Mouse (Mus musculus) embryonic facial prominence, embryonic 12.5 days (tissue): ENCODE data around the gene Dtnb. TPM values are rescaled to one million over a fixed set of nuclear protein-coding genes. Genes with fewer than 3 reads are reported as not detected.
"Not testable (repeated sequence)": the region's sequence is repeated elsewhere in the genome, so short reads cannot be mapped to it uniquely, and the experiment has no call there.

Experiments used
- ATAC-seq: fragments of 200-750 bp; cut with Nextera tagmentation; 2 replicates; pipeline ENCODE4 v1.8.0; 2017; ENCODE audit not compliant: insufficient number of reproducible peaks, insufficient read depth, low FRiP score, low TSS enrichment
- H3K27ac ChIP-seq: fragments of 300-500 bp; sonication (generic); 2 replicates; pipeline ENCODE4 v1.5.1; 2016; ENCODE audit warnings: mild to moderate bottlenecking
- H3K27me3 ChIP-seq: fragments of 300-500 bp; sonication (generic); 2 replicates; pipeline ENCODE4 v1.6.1; 2016; ENCODE audit warnings: mild to moderate bottlenecking, moderate library complexity
- H3K36me3 ChIP-seq: fragments of 300-500 bp; sonication (generic); 2 replicates; pipeline ENCODE4 v1.6.1; 2016; ENCODE audit warnings: mild to moderate bottlenecking
- H3K4me1 ChIP-seq: fragments of 300-500 bp; sonication (generic); 2 replicates; pipeline ENCODE4 v1.6.1; 2016
- H3K4me2 ChIP-seq: fragments of 300-500 bp; sonication (generic); replicated peaks from 2 replicates; pipeline ENCODE4 v1.6.1; 2016; ENCODE audit warnings: mild to moderate bottlenecking, moderate library complexity
- H3K4me3 ChIP-seq: fragments of 300-500 bp; sonication (generic); 2 replicates; pipeline ENCODE4 v1.5.1; 2016; ENCODE audit warnings: mild to moderate bottlenecking
- H3K9ac ChIP-seq: fragments of 300-500 bp; sonication (generic); 2 replicates; pipeline ENCODE4 v1.6.1; 2016; ENCODE audit warnings: mild to moderate bottlenecking, moderate library complexity
- H3K9me3 ChIP-seq: fragments of 300-500 bp; sonication (generic); 2 replicates; pipeline ENCODE4 v1.6.1; 2016; ENCODE audit warnings: mild to moderate bottlenecking, moderate library complexity
- whole genome bisulfite sequencing: fragments of 180-500 bp; shearing (Covaris S2); methylation state at CpG from one replicate; pipeline ENCODE4 v1.1.7; 2016; 5-methylcytosine and 5-hydroxymethylcytosine counted together
- polyA plus RNA-seq: library from polyadenylated mRNA; unstranded; fragments of >200 nt; fragmentation: Nextera tagmentation; extraction: Ambion mirVana; gene quantifications from 2 replicates; pipeline ENCODE4 v1.2.1, GENCODE M21; 2016

The Dtnb gene
- 53.0 and 54.8 TPM in 2 replicates for polyA plus RNA-seq

- Histone ChIP-seq H3K4me2 (peak within 1 kb of the TSS; percentile 72), H3K4me1 (peaks cover 7% of the 10 kb centered on the region), H3K9me3 (no peaks in the 10 kb centered on the region), H3K36me3 (no peaks in the 10 kb centered on the region), H3K9ac (peak within 1 kb of the TSS; percentile 91), H3K4me3 (peak within 1 kb of the TSS; percentile 83), H3K27me3 (no peaks in the 10 kb centered on the region), H3K27ac (peak within 1 kb of the TSS; percentile 90)
- peak; percentile 76 for ATAC-seq
- 2% methylated on average over 84 of the region's 85 CpGs for WGBS
These were observed at the start of gene Dtnb for GRCm38 (mm10) chr12:3571787-3572580. TSS of gene Dtnb (plus strand) at chr12:3572381.

GRCm38 (mm10) chr12:3525536-3525935, 46.6 kb upstream of the Dtnb start:
- Histone ChIP-seq H3K36me3 (no peaks in the 10 kb centered on the region), H3K9ac (no peak overlapping the region), H3K4me3 (no peak overlapping the region), H3K4me1 (no peaks in the 10 kb centered on the region), H3K27me3 (no peaks in the 10 kb centered on the region), H3K27ac (no peak overlapping the region), H3K4me2 (no peak overlapping the region), H3K9me3 (no peaks in the 10 kb centered on the region)
- WGBS: 91% methylated on average over 5 of the region's 5 CpGs
- no peak for ATAC-seq

DNA sequence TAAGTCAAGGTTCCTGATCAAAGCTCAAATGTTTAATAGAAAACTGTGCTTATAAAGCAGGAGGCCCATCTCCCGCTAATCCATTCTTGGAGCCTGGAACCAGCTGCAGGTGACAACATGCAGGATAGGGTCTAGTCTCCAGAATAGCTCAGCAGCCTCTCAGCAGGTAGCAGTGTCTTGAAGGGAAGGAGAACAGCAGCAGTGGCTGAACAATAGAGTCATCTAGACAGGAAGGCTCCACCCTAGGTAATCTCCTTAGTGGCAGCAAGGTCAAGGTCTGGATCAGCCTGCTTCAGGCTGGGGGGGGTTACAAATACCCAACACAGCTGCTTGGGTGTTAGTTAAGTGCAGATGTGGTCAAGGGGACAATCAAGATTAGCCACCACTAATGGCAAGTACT, 36.7 kb upstream of the Dtnb start:
- H3K27ac ChIP-seq, H3K4me3 ChIP-seq, H3K27me3 ChIP-seq, H3K4me2 ChIP-seq, H3K36me3 ChIP-seq, H3K9ac ChIP-seq, H3K4me1 ChIP-seq, ATAC-seq, H3K9me3 ChIP-seq: not testable (repeated sequence)
- WGBS: 93% methylated on average over 1 of the region's 1 CpGs

DNA sequence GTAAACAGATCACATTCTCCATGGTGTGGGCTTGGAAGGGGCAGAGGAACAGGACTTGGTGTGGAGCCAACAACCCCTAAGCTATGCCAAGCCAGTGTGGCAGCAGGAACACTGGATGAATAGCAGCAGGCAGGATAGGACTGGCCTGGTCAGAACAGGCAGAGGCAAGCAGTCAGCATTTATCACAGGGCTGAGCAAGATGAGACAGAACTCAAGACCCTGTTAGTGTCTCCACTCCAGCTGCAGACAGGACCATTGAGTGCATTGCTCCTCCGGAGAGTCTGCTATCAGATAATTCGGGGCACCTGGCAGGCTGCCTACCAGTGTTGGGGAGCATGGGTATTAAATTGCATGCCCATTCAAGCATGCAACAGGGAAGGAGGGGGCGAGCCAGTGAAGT, 34.6 kb upstream of the Dtnb start:
- H3K4me2 ChIP-seq: no peak overlapping the region

GRCm38 (mm10) chr12:3538036-3538435, 34.1 kb upstream of the Dtnb start:
- Histone ChIP-seq H3K36me3 (no peaks in the 10 kb centered on the region), H3K9me3 (no peaks in the 10 kb centered on the region), H3K4me2 (no peak overlapping the region), H3K4me3 (no peak overlapping the region), H3K27me3 (no peaks in the 10 kb centered on the region), H3K27ac (no peak overlapping the region), H3K4me1 (no peaks in the 10 kb centered on the region), H3K9ac (no peak overlapping the region)
- ATAC-seq: no peak
- WGBS: 86% methylated on average over 1 of the region's 1 CpGs

More for the DNA sequence above, 34.6 kb upstream of the Dtnb start:
- Histone ChIP-seq H3K4me1 (no peaks in the 10 kb centered on the region), H3K27ac (no peak overlapping the region), H3K27me3 (no peaks in the 10 kb centered on the region), H3K36me3 (no peaks in the 10 kb centered on the region), H3K9ac (no peak overlapping the region), H3K9me3 (no peaks in the 10 kb centered on the region), H3K4me3 (no peak overlapping the region)
- 64% methylated on average over 3 of the region's 3 CpGs for WGBS
- ATAC-seq: peak; percentile 69

DNA sequence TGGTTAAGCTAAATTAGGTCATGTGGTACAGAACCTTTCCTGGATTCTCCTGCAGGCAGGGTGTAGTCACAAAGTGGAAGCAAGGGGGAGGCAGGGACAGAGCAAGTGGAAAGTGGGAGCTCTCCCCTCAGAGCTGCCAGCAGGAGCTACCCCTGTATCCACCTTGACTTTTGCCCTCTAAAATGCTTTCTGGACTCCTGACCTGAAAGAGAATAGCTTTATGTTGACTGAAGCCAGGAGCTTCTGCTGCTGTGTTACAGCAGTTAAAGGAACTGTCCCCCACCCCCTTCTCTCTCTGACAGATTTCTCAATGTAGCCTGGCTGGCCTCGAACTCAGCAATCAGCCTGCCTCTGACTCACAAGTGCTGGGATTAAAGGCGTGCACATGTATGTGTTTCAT, 32.6 kb upstream of the Dtnb start:
- Histone ChIP-seq H3K27ac (no peak overlapping the region), H3K36me3 (no peaks in the 10 kb centered on the region), H3K4me1 (no peaks in the 10 kb centered on the region), H3K9ac (no peak overlapping the region), H3K9me3 (no peaks in the 10 kb centered on the region), H3K4me3 (no peak overlapping the region), H3K4me2 (no peak overlapping the region), H3K27me3 (no peaks in the 10 kb centered on the region)
- no peak for ATAC-seq
- WGBS: 74% methylated on average over 2 of the region's 2 CpGs

- 92% methylated on average over 7 of the region's 7 CpGs for WGBS
These were observed 31.3 kb upstream of the Dtnb start for GRCm38 (mm10) chr12:3540871-3541270.

DNA sequence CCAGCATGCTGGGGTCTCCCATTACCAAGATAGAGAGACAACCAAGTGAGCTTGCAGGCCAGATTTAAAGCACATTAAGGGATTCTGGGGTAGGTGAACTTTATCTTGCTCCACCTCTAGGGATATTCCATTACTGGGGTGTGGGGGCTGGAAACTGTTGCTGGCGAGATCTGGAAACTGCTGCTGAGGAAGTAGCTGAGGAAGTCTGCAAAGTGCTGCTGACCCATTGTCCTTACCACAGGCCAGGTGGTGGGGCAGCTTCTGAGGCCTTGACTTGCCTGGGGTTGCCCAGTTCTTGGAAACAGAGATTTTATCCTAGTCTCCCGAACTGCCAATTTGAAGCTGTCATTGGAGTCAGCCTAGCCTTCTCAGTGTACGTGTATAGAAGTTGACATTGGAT, 26.7 kb upstream of the Dtnb start:
- Histone ChIP-seq H3K4me3 (no peak overlapping the region), H3K27ac (no peak overlapping the region), H3K4me1 (peaks cover 12% of the 10 kb centered on the region; the same call in 1 of the 2 replicates), H3K9ac (no peak overlapping the region), H3K36me3 (no peaks in the 10 kb centered on the region), H3K4me2 (no peak overlapping the region), H3K27me3 (no peaks in the 10 kb centered on the region), H3K9me3 (no peaks in the 10 kb centered on the region)
- ATAC-seq: no peak
- WGBS: 74% methylated on average over 3 of the region's 3 CpGs

More at GRCm38 (mm10) chr12:3540871-3541270, 31.3 kb upstream of the Dtnb start:
- Histone ChIP-seq H3K27ac (no peak overlapping the region), H3K9ac (no peak overlapping the region), H3K4me1 (no peaks in the 10 kb centered on the region), H3K4me3 (no peak overlapping the region), H3K27me3 (no peaks in the 10 kb centered on the region), H3K4me2 (no peak overlapping the region), H3K36me3 (no peaks in the 10 kb centered on the region), H3K9me3 (no peaks in the 10 kb centered on the region)
- no peak for ATAC-seq

GRCm38 (mm10) chr12:3546121-3546658, 26.0 kb upstream of the Dtnb start:
- Histone ChIP-seq H3K9me3 (no peaks in the 10 kb centered on the region), H3K4me3 (no peak overlapping the region), H3K27ac (no peak overlapping the region), H3K9ac (no peak overlapping the region), H3K27me3 (no peaks in the 10 kb centered on the region), H3K36me3 (no peaks in the 10 kb centered on the region), H3K4me2 (no peak overlapping the region), H3K4me1 (peaks cover 13% of the 10 kb centered on the region; the same call in 1 of the 2 replicates)
- ATAC-seq: no peak
- 25% methylated on average over 4 of the region's 4 CpGs for WGBS

GRCm38 (mm10) chr12:3546781-3547180, 25.4 kb upstream of the Dtnb start:
- 35% methylated on average over 6 of the region's 6 CpGs for WGBS
- Histone ChIP-seq H3K27me3 (no peaks in the 10 kb centered on the region), H3K9ac (no peak overlapping the region), H3K4me2 (no peak overlapping the region), H3K4me3 (no peak overlapping the region), H3K27ac (no peak overlapping the region), H3K9me3 (no peaks in the 10 kb centered on the region), H3K36me3 (no peaks in the 10 kb centered on the region), H3K4me1 (peaks cover 13% of the 10 kb centered on the region; the same call in 1 of the 2 replicates)
- ATAC-seq: no peak

DNA sequence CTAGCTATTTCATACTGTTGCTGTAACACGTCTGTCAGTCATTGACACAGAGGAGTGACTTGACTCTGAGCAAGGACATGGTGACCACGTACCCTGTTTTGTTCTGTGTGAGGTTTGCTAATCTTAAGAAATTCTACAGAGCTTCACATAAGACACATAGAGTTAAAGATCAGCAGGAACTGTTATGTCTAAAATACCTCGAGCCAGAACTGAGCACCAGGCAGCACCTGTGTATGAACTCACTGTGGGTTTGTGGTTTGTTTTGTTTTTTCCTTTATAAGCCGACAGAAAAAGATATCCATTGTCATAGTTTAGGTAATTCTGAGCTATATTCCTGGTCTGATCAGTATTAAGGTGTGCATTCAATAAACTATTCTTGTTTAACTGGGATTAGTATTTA, 24.7 kb upstream of the Dtnb start:
- no peaks in the 10 kb centered on the region for H3K27me3 ChIP-seq
- no peaks in the 10 kb centered on the region for H3K9me3 ChIP-seq
- peaks cover 13% of the 10 kb centered on the region; the same call in 1 of the 2 replicates for H3K4me1 ChIP-seq
- H3K36me3 ChIP-seq: no peaks in the 10 kb centered on the region
- H3K27ac ChIP-seq: no peak overlapping the region
- no peak overlapping the region for H3K4me2 ChIP-seq
- 47% methylated on average over 4 of the region's 4 CpGs for WGBS
- ATAC-seq: no peak
- no peak overlapping the region for H3K9ac ChIP-seq
- H3K4me3 ChIP-seq: no peak overlapping the region

DNA sequence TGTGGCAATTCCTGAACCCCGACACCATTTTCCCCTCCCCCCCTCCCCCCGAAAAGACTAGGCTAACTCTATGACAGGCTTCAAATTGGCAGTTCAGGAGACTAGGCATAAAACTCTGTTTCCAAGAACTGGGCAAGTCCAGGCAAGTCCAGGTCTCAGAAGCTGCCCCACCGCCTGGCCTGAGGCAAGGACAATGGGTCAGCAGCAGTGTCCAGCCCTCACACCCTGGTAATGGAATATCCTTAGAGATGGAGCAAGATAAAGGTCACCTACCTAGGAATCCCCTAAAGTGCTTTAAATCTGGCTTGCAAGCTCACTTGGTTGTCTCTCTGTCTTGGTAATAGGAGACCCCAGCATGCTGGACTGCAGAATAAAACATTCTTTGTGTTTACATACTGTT, 24.3 kb upstream of the Dtnb start:
- H3K27ac ChIP-seq: no peak overlapping the region
- H3K9ac ChIP-seq: no peak overlapping the region
- ATAC-seq: no peak
- 63% methylated on average over 3 of the region's 3 CpGs for WGBS
- H3K9me3 ChIP-seq: no peaks in the 10 kb centered on the region
- no peaks in the 10 kb centered on the region for H3K27me3 ChIP-seq
- H3K4me2 ChIP-seq: no peak overlapping the region
- H3K4me3 ChIP-seq: no peak overlapping the region
- H3K36me3 ChIP-seq: no peaks in the 10 kb centered on the region
- peaks cover 13% of the 10 kb centered on the region; the same call in 1 of the 2 replicates for H3K4me1 ChIP-seq
